Mouse (Mus musculus) megakaryocyte, embryonic 14.5 days (primary cell): ENCODE measurements around the gene Fpr-rs4. TPM values are rescaled to one million over a fixed set of nuclear protein-coding genes. Genes with fewer than 3 reads are reported as not detected.
"Not testable (repeated sequence)": the region's sequence is repeated elsewhere in the genome, so short reads cannot be mapped to it uniquely, and the experiment has no call there.

Experiments
- H3K27me3 ChIP-seq: replicated peaks from 2 replicates; pipeline ENCODE3; 2012; ENCODE audit warnings: inconsistent platforms
- H3K36me3 ChIP-seq: replicated peaks from 2 replicates; pipeline ENCODE3; 2012; ENCODE audit warnings: low read length, inconsistent platforms, mixed read lengths
- H3K4me1 ChIP-seq: 2 replicates; pipeline ENCODE4 v1.6.1; 2012; ENCODE audit warnings: inconsistent platforms
- H3K4me3 ChIP-seq: replicated peaks from 2 replicates; pipeline ENCODE3; 2012; ENCODE audit warnings: moderate library complexity, mild to moderate bottlenecking, inconsistent platforms
- H3K9me3 ChIP-seq: 2 replicates; pipeline ENCODE4 v1.6.1; 2012; ENCODE audit warnings: inconsistent platforms
- FLI1 ChIP-seq: IDR thresholded peaks from 2 replicates; pipeline ENCODE4 v1.6.1; 2012; ENCODE audit warnings: low read length, inconsistent platforms, mixed read lengths
- GATA1 ChIP-seq: IDR thresholded peaks from 3 replicates; pipeline ENCODE4 v1.6.1; 2012; ENCODE audit warnings: mixed read lengths, low read length, inconsistent platforms, borderline replicate concordance
- polyA plus RNA-seq: library from polyadenylated mRNA; stranded (reverse); fragments of >175 nt; gene quantifications from 2 replicates; pipeline ENCODE4 v1.2.3, GENCODE M21; 2012; ENCODE audit warnings: low replicate concordance; ENCODE audit not compliant: insufficient read depth

The Fpr-rs4 gene
- polyA plus RNA-seq = not detected in 2 replicates

GRCm38 (mm10) chr17:18021433-18021832 is at the start of gene Fpr-rs4:
TSS of gene Fpr-rs4 (plus strand) at chr17:18021733.
- H3K9me3 ChIP-seq = no peaks in the 10 kb centered on the region

GRCm38 (mm10) chr17:17973443-17973842 is 48.1 kb upstream of the Fpr-rs4 start:
- H3K9me3 ChIP-seq = no peaks in the 10 kb centered on the region; the same call in 1 of the 2 replicates
- no peak overlapping the region for H3K4me3 ChIP-seq
- H3K4me1 ChIP-seq = no peaks in the 10 kb centered on the region
- no peaks in the 10 kb centered on the region for H3K36me3 ChIP-seq
- TF ChIP-seq FLI1 = no peak
- TF ChIP-seq GATA1 = no peak
- H3K27me3 ChIP-seq = no peaks in the 10 kb centered on the region

More at GRCm38 (mm10) chr17:18021433-18021832, at the start of gene Fpr-rs4:
- H3K4me1 ChIP-seq = no peaks in the 10 kb centered on the region
- H3K4me3 ChIP-seq = no peak within 1 kb of the TSS
- TF ChIP-seq FLI1 (no peak), GATA1 (no peak)
- no peaks in the 10 kb centered on the region for H3K36me3 ChIP-seq
- H3K27me3 ChIP-seq = no peaks in the 10 kb centered on the region

DNA sequence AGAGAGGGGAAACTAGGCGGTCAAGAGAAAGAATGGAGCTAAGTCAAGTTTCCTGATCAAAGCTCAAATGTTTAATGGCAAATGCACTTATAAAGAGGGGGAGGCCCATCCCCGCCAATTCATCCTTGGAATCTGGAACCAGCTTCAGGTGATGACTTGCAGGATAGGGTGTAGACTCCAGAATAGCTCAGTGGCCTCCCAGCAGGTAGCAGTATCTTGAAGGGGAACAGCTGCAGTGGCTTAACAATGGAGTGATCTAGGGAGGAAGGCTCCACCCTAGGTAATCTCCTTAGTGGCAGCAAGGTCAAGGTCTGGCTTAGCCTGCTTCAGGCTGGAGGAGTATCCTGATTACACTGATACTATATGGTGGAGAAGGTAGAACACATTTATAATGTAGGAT is 40.3 kb upstream of the Fpr-rs4 start:
- not testable (repeated sequence) for H3K4me3 ChIP-seq, H3K36me3 ChIP-seq, H3K27me3 ChIP-seq, H3K4me1 ChIP-seq, H3K9me3 ChIP-seq

DNA sequence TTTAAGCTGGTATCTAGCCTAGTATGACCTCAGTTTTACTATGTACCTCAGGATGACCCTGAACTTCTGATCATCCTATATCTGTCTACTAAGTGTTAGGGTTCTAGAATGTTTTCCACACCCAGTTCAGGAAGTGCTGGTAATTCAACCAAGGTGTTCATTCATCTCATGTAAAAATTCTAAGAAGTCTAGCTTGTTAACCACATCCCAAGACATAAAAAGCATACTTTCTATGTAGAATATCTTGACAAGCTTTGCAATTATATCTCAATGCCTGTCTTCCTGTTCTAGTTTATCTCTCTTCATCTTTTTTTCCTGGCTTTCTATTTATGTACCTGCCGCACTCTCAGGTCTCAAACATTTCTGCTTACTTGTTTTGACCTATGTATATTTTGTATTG is 16.8 kb upstream of the Fpr-rs4 start:
- H3K27me3 ChIP-seq = no peaks in the 10 kb centered on the region
- H3K4me1 ChIP-seq = no peaks in the 10 kb centered on the region
- H3K9me3 ChIP-seq = no peaks in the 10 kb centered on the region
- H3K36me3 ChIP-seq = no peaks in the 10 kb centered on the region
- H3K4me3 ChIP-seq = no peak overlapping the region
- TF ChIP-seq GATA1 (no peak), FLI1 (no peak)

- Histone ChIP-seq H3K36me3 (no peaks in the 10 kb centered on the region), H3K27me3 (no peaks in the 10 kb centered on the region), H3K4me3 (no peak within 1 kb of the TSS), H3K4me1 (no peaks in the 10 kb centered on the region), H3K9me3 (no peaks in the 10 kb centered on the region)
- TF ChIP-seq FLI1 (no peak), GATA1 (no peak)
These were observed 27.6 kb downstream of the Fpr-rs4 start, which contains the start of gene Vmn2r124 for GRCm38 (mm10) chr17:18049124-18049523. TSS of gene Vmn2r124 (plus strand) at chr17:18049424.

Other genes starting within 250 kb of the Fpr-rs4 start
- gene Spaca6, start 194.6 kb upstream of the Fpr-rs4 start, polyA plus RNA-seq = 5.5 TPM in 1 of 2 replicates, not detected in the other
- not detected in 2 replicates for gene Has1, start 166.5 kb upstream of the Fpr-rs4 start, polyA plus RNA-seq
- gene Fpr1, start 137.8 kb upstream of the Fpr-rs4 start, polyA plus RNA-seq = 0.76 TPM in 1 of 2 replicates, not detected in the other
- 1.1 TPM in 1 of 2 replicates, not detected in the other for gene Fpr2, start 133.9 kb upstream of the Fpr-rs4 start, polyA plus RNA-seq
- gene Fpr3, start 133.9 kb upstream of the Fpr-rs4 start, polyA plus RNA-seq = not detected in 2 replicates
- gene Vmn2r124, start 27.7 kb downstream of the Fpr-rs4 start, polyA plus RNA-seq = not detected in 2 replicates
- gene Vmn2r91, start 63.3 kb downstream of the Fpr-rs4 start, polyA plus RNA-seq = not detected in 2 replicates
- not detected in 2 replicates for gene Vmn2r92, start 130.2 kb downstream of the Fpr-rs4 start, polyA plus RNA-seq